Comparison of ENCODE assay signal across 18 mouse cellular contexts in the genomic region with DNA sequence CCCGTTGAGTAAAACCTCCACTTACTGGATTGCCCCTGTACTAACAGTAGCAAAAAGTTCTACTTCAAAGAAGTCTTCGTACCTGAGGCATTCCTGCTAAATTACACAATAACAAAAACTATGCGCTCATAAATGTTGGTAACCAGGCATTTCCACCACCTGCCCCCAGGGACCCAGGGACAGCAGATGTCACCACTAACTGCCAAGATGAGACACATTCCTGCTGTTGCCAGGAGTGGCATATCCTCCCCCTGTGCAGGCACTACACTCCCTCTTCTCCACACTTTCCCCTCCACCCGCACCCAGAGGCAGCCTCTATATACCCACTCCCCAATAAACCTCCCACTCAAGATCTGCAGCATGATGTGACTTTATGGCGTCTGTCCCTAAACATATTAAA. TPM values are rescaled to one million over a fixed set of nuclear protein-coding genes. Genes with fewer than 3 reads are reported as not detected.
DNase-seq lines count a peak whose midpoint lies in the region; ATAC-seq and TF ChIP-seq lines count a peak whose summit lies in the region.
"Had no signal": no experiment of that assay in that cellular context is flagged by ENCODE, and none has a peak within 500 bp of the region (broad histone marks: within the 10 kb centered on the region; RNA-seq: fewer than 3 reads in every experiment).

No protein-coding gene starts in this region.

- ATAC-seq in forebrain, embryonic 14.5 days, result no peak
- ATAC-seq in forebrain, postnatal 0 days, result no peak
- no peak for ATAC-seq in midbrain, embryonic 14.5 days (ENCODE audit: low FRiP score, low TSS enrichment)
- ATAC-seq in midbrain, embryonic 11.5 days (ENCODE audit: low FRiP score), result no peak
- ATAC-seq in embryonic facial prominence, embryonic 14.5 days (ENCODE audit: low read depth), result peak; percentile 57
- ATAC-seq: lung, postnatal 0 days had no signal

- H3K27me3 ChIP-seq in forebrain, embryonic 14.5 days (replicated peaks; ENCODE audit: control insufficient read depth, insufficient read depth, low read length), result no peaks in the 10 kb centered on the region
- no peaks in the 10 kb centered on the region for H3K27me3 ChIP-seq in forebrain, postnatal 0 days (ENCODE audit: insufficient read depth, low read length)
- H3K27me3 ChIP-seq in midbrain, embryonic 14.5 days (ENCODE audit: control insufficient read depth, insufficient read depth, low read length), result no peaks in the 10 kb centered on the region
- no peaks in the 10 kb centered on the region for H3K27me3 ChIP-seq in midbrain, embryonic 11.5 days (ENCODE audit: control insufficient read depth, insufficient read depth, low read length)
- H3K27me3 ChIP-seq in embryonic facial prominence, embryonic 14.5 days (replicated peaks; ENCODE audit: control insufficient read depth, insufficient read depth, low read length), result no peaks in the 10 kb centered on the region
- H3K27me3 ChIP-seq: heart, embryonic 15.5 days; hindbrain, embryonic 15.5 days; kidney, embryonic 15.5 days had no signal

- no peaks in the 10 kb centered on the region for H3K9me3 ChIP-seq in forebrain, embryonic 14.5 days (replicated peaks; ENCODE audit: control insufficient read depth, low read length)
- H3K9me3 ChIP-seq in forebrain, postnatal 0 days (ENCODE audit: low read length), result no peaks in the 10 kb centered on the region
- no peaks in the 10 kb centered on the region for H3K9me3 ChIP-seq in midbrain, embryonic 14.5 days (ENCODE audit: control insufficient read depth, low read length)
- H3K9me3 ChIP-seq in midbrain, embryonic 11.5 days (ENCODE audit: control insufficient read depth, low read length), result no peaks in the 10 kb centered on the region
- H3K9me3 ChIP-seq in embryonic facial prominence, embryonic 14.5 days (ENCODE audit: control insufficient read depth, low read length), result no peaks in the 10 kb centered on the region
- H3K9me3 ChIP-seq: heart, embryonic 15.5 days; hindbrain, embryonic 15.5 days; kidney, embryonic 15.5 days had no signal

- no peaks in the 10 kb centered on the region; the same call in 1 of the 2 replicates for H3K4me1 ChIP-seq in forebrain, embryonic 14.5 days (ENCODE audit: control insufficient read depth, insufficient read depth, low read length)
- no peaks in the 10 kb centered on the region for H3K4me1 ChIP-seq in forebrain, postnatal 0 days (ENCODE audit: insufficient read depth)
- H3K4me1 ChIP-seq in midbrain, embryonic 14.5 days (ENCODE audit: control insufficient read depth, insufficient read depth, low read length), result no peaks in the 10 kb centered on the region
- no peaks in the 10 kb centered on the region for H3K4me1 ChIP-seq in midbrain, embryonic 11.5 days (ENCODE audit: control insufficient read depth, insufficient read depth, low read length)
- H3K4me1 ChIP-seq in embryonic facial prominence, embryonic 14.5 days (ENCODE audit: control insufficient read depth, insufficient read depth, low read length), result no peaks in the 10 kb centered on the region; the same call in 1 of the 2 replicates

- no peak overlapping the region for H3K4me2 ChIP-seq in forebrain, embryonic 14.5 days (ENCODE audit: low read length)
- H3K4me2 ChIP-seq in forebrain, postnatal 0 days (ENCODE audit: low read depth), result no peak overlapping the region
- H3K4me2 ChIP-seq in midbrain, embryonic 14.5 days (ENCODE audit: low read length), result no peak overlapping the region
- no peak overlapping the region for H3K4me2 ChIP-seq in midbrain, embryonic 11.5 days
- no peak overlapping the region for H3K4me2 ChIP-seq in embryonic facial prominence, embryonic 14.5 days (ENCODE audit: low read depth, low read length)
- H3K4me2 ChIP-seq: heart, embryonic 15.5 days; hindbrain, embryonic 15.5 days; kidney, embryonic 15.5 days had no signal

- 81% methylated on average over 5 of the region's 5 CpGs for WGBS in forebrain, embryonic 14.5 days
- 68% methylated on average over 5 of the region's 5 CpGs for WGBS in forebrain, postnatal 0 days
- WGBS in midbrain, embryonic 14.5 days, result 78% methylated on average over 5 of the region's 5 CpGs
- WGBS in midbrain, embryonic 11.5 days, result 84% methylated on average over 5 of the region's 5 CpGs
- 58% methylated on average over 5 of the region's 5 CpGs for WGBS in embryonic facial prominence, embryonic 14.5 days

- DNase-seq in forebrain, embryonic 14.5 days (ENCODE audit: low spot score), result peak; percentile 25
- no peak for DNase-seq in forebrain, postnatal 0 days
- DNase-seq in midbrain, embryonic 14.5 days, result peak; percentile 40
- no peak for DNase-seq in midbrain, embryonic 11.5 days (ENCODE audit: low spot score, missing footprints)
- peak; percentile 61 for DNase-seq in embryonic facial prominence, embryonic 14.5 days (ENCODE audit: low spot score)
- peak; percentile 41 for DNase-seq in mesoderm, embryonic 11.5 days (ENCODE audit: low read depth, low spot score)
- no peak for DNase-seq in urinary bladder, postnatal 4 days (ENCODE audit: low spot score in 2 of 2)
- no peak for DNase-seq in layer of hippocampus, postnatal 14 days (ENCODE audit: low spot score in 2 of 2)
- DNase-seq: cerebellum, adult 9-10 months; heart, adult 18-20 months; thymus, adult 18-20 months had no signal

- H3K27ac ChIP-seq in forebrain, embryonic 14.5 days (ENCODE audit: low read depth, low read length), result no peak overlapping the region
- no peak overlapping the region for H3K27ac ChIP-seq in forebrain, postnatal 0 days (ENCODE audit: low read depth, low read length)
- no peak overlapping the region for H3K27ac ChIP-seq in midbrain, embryonic 14.5 days (replicated peaks; ENCODE audit: low read depth, low read length)
- no peak overlapping the region for H3K27ac ChIP-seq in midbrain, embryonic 11.5 days (ENCODE audit: low read depth, low read length)
- no peak overlapping the region for H3K27ac ChIP-seq in embryonic facial prominence, embryonic 14.5 days (replicated peaks; ENCODE audit: low read depth, low read length)
- H3K27ac ChIP-seq: heart, embryonic 15.5 days; hindbrain, embryonic 15.5 days; kidney, embryonic 15.5 days; layer of hippocampus, adult 2 months; left cerebral cortex, adult 2 months; liver, embryonic 14.5 days had no signal

- TF ChIP-seq CTCF in forebrain, postnatal 0 days (IDR thresholded peaks at IDR 0.05; ENCODE audit: low read depth), result no peak

- peaks cover 6% of the 10 kb centered on the region; the same call in 1 of the 2 replicates for H3K36me3 ChIP-seq in forebrain, embryonic 14.5 days (ENCODE audit: control insufficient read depth, insufficient read depth, low read length)
- 0 out of 2 replicates have a peak, but pooled peaks cover 4% of the 10 kb centered on the region for H3K36me3 ChIP-seq in forebrain, postnatal 0 days (ENCODE audit: insufficient read depth)
- H3K36me3 ChIP-seq in midbrain, embryonic 14.5 days (ENCODE audit: control insufficient read depth, insufficient read depth, low read length), result peaks cover 10% of the 10 kb centered on the region; the same call in 1 of the 2 replicates
- H3K36me3 ChIP-seq in midbrain, embryonic 11.5 days (ENCODE audit: control insufficient read depth, insufficient read depth, low read length), result no peaks in the 10 kb centered on the region
- H3K36me3 ChIP-seq in embryonic facial prominence, embryonic 14.5 days (ENCODE audit: control insufficient read depth, insufficient read depth, low read length), result 0 out of 2 replicates have a peak, but pooled peaks cover 13% of the 10 kb centered on the region
- H3K36me3 ChIP-seq: heart, embryonic 15.5 days had no signal

- no peak overlapping the region for H3K4me3 ChIP-seq in forebrain, embryonic 14.5 days (ENCODE audit: low read depth, low read length)
- no peak overlapping the region for H3K4me3 ChIP-seq in forebrain, postnatal 0 days (ENCODE audit: low read depth, low read length)
- H3K4me3 ChIP-seq in midbrain, embryonic 14.5 days (replicated peaks; ENCODE audit: low read depth, low read length), result no peak overlapping the region
- no peak overlapping the region for H3K4me3 ChIP-seq in midbrain, embryonic 11.5 days (ENCODE audit: low read depth, low read length)
- H3K4me3 ChIP-seq in embryonic facial prominence, embryonic 14.5 days (ENCODE audit: low read depth, low read length), result no peak overlapping the region
- H3K4me3 ChIP-seq: heart, embryonic 15.5 days; hindbrain, embryonic 15.5 days; kidney, embryonic 15.5 days; layer of hippocampus, adult 2 months; left cerebral cortex, adult 2 months had no signal

- no peak overlapping the region for H3K9ac ChIP-seq in forebrain, embryonic 14.5 days (ENCODE audit: low read length)
- no peak overlapping the region for H3K9ac ChIP-seq in forebrain, postnatal 0 days
- no peak overlapping the region for H3K9ac ChIP-seq in midbrain, embryonic 14.5 days (replicated peaks; ENCODE audit: low read length)
- no peak overlapping the region for H3K9ac ChIP-seq in midbrain, embryonic 11.5 days (ENCODE audit: low read length)
- H3K9ac ChIP-seq in embryonic facial prominence, embryonic 14.5 days (ENCODE audit: low read depth, low read length), result no peak overlapping the region
- H3K9ac ChIP-seq: heart, embryonic 15.5 days; hindbrain, embryonic 15.5 days; kidney, embryonic 15.5 days; liver, embryonic 14.5 days had no signal

RNA-seq across cellular contexts. Expression of gene Sept10, which starts 26.8 kb away (rescaled TPM):
- 30.7 and 32.0 TPM in 2 replicates for polyA plus RNA-seq in forebrain, embryonic 14.5 days (2014; fragmentation: Nextera tagmentation; extraction: Ambion mirVana)
- 9.8 and 13.4 TPM in 2 replicates for total RNA-seq in forebrain, postnatal 0 days (2014; rRNA removed)
- polyA plus RNA-seq in forebrain, postnatal 0 days (2015; fragmentation: Nextera tagmentation; extraction: Ambion mirVana), result 13.1 and 13.6 TPM in 2 replicates
- polyA plus RNA-seq in midbrain, embryonic 14.5 days (2014; fragmentation: Nextera tagmentation; extraction: Ambion mirVana), result 8.9 and 18.4 TPM in 2 replicates
- polyA plus RNA-seq in midbrain, embryonic 11.5 days (2014; fragmentation: Nextera tagmentation; extraction: Ambion mirVana), result 28.8 and 29.3 TPM in 2 replicates
- polyA plus RNA-seq in embryonic facial prominence, embryonic 14.5 days (2014; fragmentation: Nextera tagmentation; extraction: Ambion mirVana), result 40.5 and 47.1 TPM in 2 replicates
- 10 to 100 TPM in 1 of 2 experiments, 1 to 10 TPM in 1; 9.7 to 12.6 TPM for total RNA-seq in layer of hippocampus, postnatal 14 days (2021)

RNA-seq across cellular contexts. Expression of gene Sowahc, which starts 26.9 kb away (rescaled TPM):
- polyA plus RNA-seq in forebrain, embryonic 14.5 days (2014; fragmentation: Nextera tagmentation; extraction: Ambion mirVana), result 10.8 and 13.1 TPM in 2 replicates
- 29.6 and 33.3 TPM in 2 replicates for total RNA-seq in forebrain, postnatal 0 days (2014; rRNA removed)
- polyA plus RNA-seq in forebrain, postnatal 0 days (2015; fragmentation: Nextera tagmentation; extraction: Ambion mirVana), result 9.3 and 13.4 TPM in 2 replicates
- polyA plus RNA-seq in midbrain, embryonic 14.5 days (2014; fragmentation: Nextera tagmentation; extraction: Ambion mirVana), result 17.7 and 18.3 TPM in 2 replicates
- polyA plus RNA-seq in midbrain, embryonic 11.5 days (2014; fragmentation: Nextera tagmentation; extraction: Ambion mirVana), result 10.0 and 14.3 TPM in 2 replicates
- 9.1 and 10.0 TPM in 2 replicates for polyA plus RNA-seq in embryonic facial prominence, embryonic 14.5 days (2014; fragmentation: Nextera tagmentation; extraction: Ambion mirVana)
- total RNA-seq in layer of hippocampus, postnatal 14 days (2021), result 10 to 100 TPM in 1 of 2 experiments, 1 to 10 TPM in 1; 9.2 to 10.1 TPM

Comparison
In these comparisons a context has a peak if more than half of its experiments do, and no peak if none do; other contexts are left out.
1. DNase-seq: peak in forebrain, embryonic 14.5 days (single experiment), midbrain, embryonic 14.5 days (single experiment), embryonic facial prominence, embryonic 14.5 days (single experiment) and mesoderm, embryonic 11.5 days (single experiment); none in forebrain, postnatal 0 days (single experiment), midbrain, embryonic 11.5 days (single experiment), urinary bladder, postnatal 4 days (0 of 2) and layer of hippocampus, postnatal 14 days (0 of 2).